Mouse (Mus musculus) small intestine, adult 2 months (tissue): ENCODE results near the gene 2510009E07Rik.

Source experiments
- CTCF ChIP-seq: fragments of 200-500 bp; IDR thresholded peaks from 2 replicates; pipeline ENCODE4 v1.5.1; 2012; ENCODE audit warnings: low read depth, mild to moderate bottlenecking, control low read depth, inconsistent platforms, low read length, moderate library complexity, mixed read lengths; ENCODE audit not compliant: insufficient replicate concordance, insufficient read length; ENCODE audit errors: extremely low read depth
- POLR2A ChIP-seq: fragments of 200-500 bp; IDR thresholded peaks from 2 replicates; pipeline ENCODE4 v1.6.1; 2012; ENCODE audit warnings: low read depth, mild to moderate bottlenecking, control low read depth, inconsistent platforms, low read length, moderate library complexity

- no peak for TF ChIP-seq POLR2A
- no peak for TF ChIP-seq CTCF
These were observed 2.5 kb upstream of the 2510009E07Rik start for GRCm38 (mm10) chr16:21696946-21697345.
